Mouse (Mus musculus) kidney, embryonic 14.5 days (tissue): ENCODE data around the gene Raver2. TPM values are rescaled to one million over a fixed set of nuclear protein-coding genes. Genes with fewer than 3 reads are reported as not detected.

Experiments used
- ATAC-seq: fragments of 200-750 bp; cut with Nextera tagmentation; 2 replicates; pipeline ENCODE4 v1.8.0; 2017; ENCODE audit warnings: moderate number of reproducible peaks, mild to moderate bottlenecking, moderate TSS enrichment, moderate library complexity; ENCODE audit not compliant: low FRiP score, low TSS enrichment
- H3K27ac ChIP-seq: fragments of 300-500 bp; sonication (generic); 2 replicates; pipeline ENCODE4 v1.5.1; 2014; ENCODE audit warnings: low read depth, mild to moderate bottlenecking, low read length, moderate library complexity, mixed read lengths
- H3K27me3 ChIP-seq: fragments of 300-500 bp; sonication (generic); 2 replicates; pipeline ENCODE4 v1.6.1; 2014; ENCODE audit warnings: mild to moderate bottlenecking, low read length; ENCODE audit not compliant: control insufficient read depth, insufficient read depth
- H3K36me3 ChIP-seq: fragments of 300-500 bp; sonication (generic); 2 replicates; pipeline ENCODE4 v1.6.1; 2014; ENCODE audit warnings: low read length, mixed read lengths; ENCODE audit not compliant: control insufficient read depth, insufficient read depth
- H3K4me1 ChIP-seq: fragments of 300-500 bp; sonication (generic); 2 replicates; pipeline ENCODE4 v1.6.1; 2014; ENCODE audit warnings: low read length, mixed read lengths; ENCODE audit not compliant: control insufficient read depth, insufficient read depth
- H3K4me2 ChIP-seq: fragments of 300-500 bp; sonication (generic); replicated peaks from 2 replicates; pipeline ENCODE4 v1.6.1; 2014; ENCODE audit warnings: low read depth, mild to moderate bottlenecking, low read length
- H3K4me3 ChIP-seq: fragments of 300-500 bp; sonication (generic); 2 replicates; pipeline ENCODE4 v1.5.1; 2014; ENCODE audit warnings: mild to moderate bottlenecking, low read length
- H3K9ac ChIP-seq: fragments of 300-500 bp; sonication (generic); 2 replicates; pipeline ENCODE4 v1.6.1; 2014; ENCODE audit warnings: low read depth, mild to moderate bottlenecking, low read length, moderate library complexity
- H3K9me3 ChIP-seq: fragments of 300-500 bp; sonication (generic); 2 replicates; pipeline ENCODE4 v1.6.1; 2016; ENCODE audit warnings: low read length; ENCODE audit not compliant: control insufficient read depth
- WGBS: fragments of 180-500 bp; shearing (Covaris S2); extraction: QIAGEN DNeasy Blood & Tissue Kit; methylation state at CpG from one replicate; pipeline ENCODE4 v1.1.7; 2014; 5-methylcytosine and 5-hydroxymethylcytosine counted together
- polyA plus RNA-seq: library from polyadenylated mRNA; unstranded; fragments of >200 nt; fragmentation: Nextera tagmentation; extraction: Ambion mirVana; gene quantifications from 2 replicates; pipeline ENCODE4 v1.2.1, GENCODE M21; 2014

Gene Raver2
- polyA plus RNA-seq: 9.3 and 18.1 TPM in 2 replicates

DNA sequence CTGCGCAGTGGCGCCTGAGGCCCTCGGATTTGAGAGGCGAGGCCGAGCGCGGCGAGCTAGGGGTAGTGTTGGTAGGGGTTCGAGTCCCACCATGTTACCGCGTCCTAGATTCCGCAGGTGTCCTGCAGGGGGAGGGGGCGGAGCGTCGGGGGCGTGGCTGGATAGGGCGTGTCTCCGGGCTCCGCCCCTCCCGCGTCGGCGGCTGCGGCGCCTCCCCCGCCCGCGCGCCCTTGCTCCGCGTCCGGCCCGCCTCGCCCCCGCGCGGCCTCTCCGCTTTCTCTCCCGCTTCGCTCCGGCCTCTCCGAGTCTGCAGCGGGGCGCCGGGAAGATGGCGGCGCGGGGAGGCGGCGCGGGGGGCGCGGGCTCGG is at the start of gene Raver2:
Gene Raver2 (plus strand): TSS at position 198 of the 368 bp plus-strand sequence.
- H3K27me3 ChIP-seq: no peaks in the 10 kb centered on the region
- H3K4me3 ChIP-seq: peak within 1 kb of the TSS; percentile 84
- peak within 1 kb of the TSS; percentile 24; the same call in 1 of the 2 replicates for H3K27ac ChIP-seq
- no peaks in the 10 kb centered on the region for H3K36me3 ChIP-seq
- H3K9ac ChIP-seq: peak within 1 kb of the TSS; percentile 85
- WGBS: 2% methylated on average over 36 of the region's 54 CpGs
- H3K9me3 ChIP-seq: no peaks in the 10 kb centered on the region
- peak; percentile 89 for ATAC-seq
- H3K4me1 ChIP-seq: no peaks in the 10 kb centered on the region
- peak within 1 kb of the TSS; percentile 89 for H3K4me2 ChIP-seq

GRCm38 (mm10) chr4:101020596-101020995 is 48.2 kb upstream of the Raver2 start, which contains the start of gene Gm10577:
Gene Gm10577, minus strand, starts transcription at chr4:101020696.
- no peak within 1 kb of the TSS for H3K4me2 ChIP-seq
- H3K27ac ChIP-seq: no peak within 1 kb of the TSS
- H3K9me3 ChIP-seq: peaks cover 8% of the 10 kb centered on the region
- H3K4me1 ChIP-seq: no peaks in the 10 kb centered on the region
- no peaks in the 10 kb centered on the region for H3K27me3 ChIP-seq
- 78% methylated on average over 4 of the region's 4 CpGs for WGBS
- no peak for ATAC-seq
- no peak within 1 kb of the TSS for H3K4me3 ChIP-seq
- H3K9ac ChIP-seq: no peak within 1 kb of the TSS
- H3K36me3 ChIP-seq: no peaks in the 10 kb centered on the region

DNA sequence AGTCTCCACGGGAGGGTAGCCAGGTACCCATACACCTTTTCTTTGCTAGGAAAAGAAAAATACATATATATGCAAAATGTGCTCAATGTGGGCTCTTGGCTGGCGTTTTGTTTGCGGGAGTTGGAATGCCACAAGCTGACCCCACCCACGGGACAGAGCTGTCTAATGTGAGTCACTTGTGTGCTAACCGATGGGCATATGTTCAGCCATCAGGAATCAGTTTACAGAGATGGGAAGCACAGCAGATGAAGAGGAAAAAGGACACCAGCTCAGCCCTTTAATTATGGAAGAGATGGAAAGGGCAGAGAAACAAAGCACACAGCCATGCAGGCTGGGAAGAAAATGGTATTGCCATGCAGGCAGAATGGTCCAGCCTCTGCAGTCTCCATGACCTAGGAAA is 42.2 kb upstream of the Raver2 start:
- ATAC-seq: no peak
- Histone ChIP-seq H3K4me2 (no peak overlapping the region), H3K27me3 (no peaks in the 10 kb centered on the region), H3K27ac (no peak overlapping the region), H3K4me1 (no peaks in the 10 kb centered on the region), H3K9ac (no peak overlapping the region), H3K4me3 (no peak overlapping the region), H3K9me3 (peaks cover 8% of the 10 kb centered on the region), H3K36me3 (no peaks in the 10 kb centered on the region)
- WGBS: 74% methylated on average over 5 of the region's 5 CpGs

GRCm38 (mm10) chr4:101026995-101027394 is 41.8 kb upstream of the Raver2 start:
- ATAC-seq: no peak
- no peak overlapping the region for H3K27ac ChIP-seq
- H3K9me3 ChIP-seq: peaks cover 8% of the 10 kb centered on the region
- no peak overlapping the region for H3K4me2 ChIP-seq
- no peaks in the 10 kb centered on the region for H3K27me3 ChIP-seq
- H3K9ac ChIP-seq: no peak overlapping the region
- H3K4me1 ChIP-seq: no peaks in the 10 kb centered on the region
- no peaks in the 10 kb centered on the region for H3K36me3 ChIP-seq
- WGBS: 79% methylated on average over 2 of the region's 2 CpGs
- H3K4me3 ChIP-seq: no peak overlapping the region

DNA sequence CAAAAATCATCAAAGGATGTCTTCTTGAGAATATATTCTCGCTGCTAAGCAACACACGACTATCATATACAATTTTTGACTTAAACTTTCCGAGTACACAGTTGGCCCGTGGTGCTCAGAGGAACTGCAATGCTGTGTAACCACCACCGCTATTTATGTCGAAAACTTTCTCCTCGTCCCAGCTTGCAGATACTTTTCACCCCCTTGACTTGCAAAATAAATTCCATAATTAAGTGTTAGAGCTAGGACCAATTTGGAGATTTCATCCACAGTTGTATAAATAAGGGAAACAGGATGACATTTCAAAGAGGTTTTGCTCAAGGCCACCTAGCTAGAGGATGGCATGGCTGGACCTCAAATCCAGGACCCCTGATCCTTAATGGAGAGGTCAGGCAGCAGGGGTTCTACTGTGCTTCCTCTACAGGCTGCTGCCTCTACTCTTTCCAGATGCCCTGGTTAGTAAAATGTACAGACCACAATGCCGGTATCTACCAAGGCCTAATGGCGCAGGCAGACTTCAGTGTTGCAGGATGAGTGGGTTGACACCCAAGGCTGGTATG is 40.9 kb upstream of the Raver2 start:
- Histone ChIP-seq H3K27ac (no peak overlapping the region), H3K36me3 (no peaks in the 10 kb centered on the region), H3K4me3 (no peak overlapping the region), H3K9me3 (peaks cover 5% of the 10 kb centered on the region), H3K27me3 (no peaks in the 10 kb centered on the region), H3K4me1 (no peaks in the 10 kb centered on the region), H3K4me2 (no peak overlapping the region), H3K9ac (no peak overlapping the region)
- ATAC-seq: no peak
- 87% methylated on average over 9 of the region's 9 CpGs for WGBS

GRCm38 (mm10) chr4:101033047-101033446 is 35.7 kb upstream of the Raver2 start:
- Histone ChIP-seq H3K4me2 (no peak overlapping the region), H3K36me3 (no peaks in the 10 kb centered on the region), H3K4me1 (no peaks in the 10 kb centered on the region), H3K27me3 (no peaks in the 10 kb centered on the region), H3K4me3 (no peak overlapping the region), H3K9ac (no peak overlapping the region), H3K27ac (no peak overlapping the region), H3K9me3 (no peaks in the 10 kb centered on the region)
- 74% methylated on average over 3 of the region's 3 CpGs for WGBS
- ATAC-seq: no peak

- Histone ChIP-seq H3K36me3 (no peaks in the 10 kb centered on the region), H3K4me1 (no peaks in the 10 kb centered on the region), H3K27me3 (no peaks in the 10 kb centered on the region), H3K9ac (no peak overlapping the region), H3K4me2 (no peak overlapping the region), H3K27ac (no peak overlapping the region), H3K4me3 (no peak overlapping the region), H3K9me3 (no peaks in the 10 kb centered on the region)
- ATAC-seq: no peak
- WGBS: 78% methylated on average over 5 of the region's 5 CpGs
Measured at GRCm38 (mm10) chr4:101035131-101035530, 33.7 kb upstream of the Raver2 start.

GRCm38 (mm10) chr4:101037156-101037555 is 31.6 kb upstream of the Raver2 start:
- WGBS: 39% methylated on average over 7 of the region's 7 CpGs
- H3K4me1 ChIP-seq: no peaks in the 10 kb centered on the region
- ATAC-seq: no peak
- no peaks in the 10 kb centered on the region for H3K27me3 ChIP-seq
- H3K27ac ChIP-seq: no peak overlapping the region
- no peaks in the 10 kb centered on the region for H3K9me3 ChIP-seq
- H3K4me2 ChIP-seq: no peak overlapping the region
- no peak overlapping the region for H3K4me3 ChIP-seq
- H3K9ac ChIP-seq: no peak overlapping the region
- H3K36me3 ChIP-seq: no peaks in the 10 kb centered on the region

DNA sequence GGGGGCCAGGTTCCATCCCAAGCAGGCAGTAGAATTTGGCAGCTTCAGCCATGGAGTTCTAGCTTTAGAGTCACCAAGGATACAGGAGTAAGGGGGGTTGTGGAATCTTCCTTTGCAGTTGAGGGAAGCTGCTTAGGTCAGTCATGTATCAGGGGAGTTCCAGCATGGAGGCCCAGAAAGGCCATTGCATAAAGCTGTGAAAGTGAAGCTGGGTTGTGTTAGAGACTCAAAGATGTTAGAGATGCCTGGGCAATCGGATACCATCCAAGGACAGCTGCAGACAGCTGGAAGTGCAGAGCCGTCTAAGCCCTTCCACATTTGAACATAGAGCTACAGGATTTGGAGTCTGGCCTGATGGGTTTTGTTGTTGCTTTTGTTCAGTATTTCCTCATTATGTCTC is 25.1 kb upstream of the Raver2 start:
- H3K9ac ChIP-seq: no peak overlapping the region
- WGBS: 69% methylated on average over 2 of the region's 2 CpGs
- H3K4me2 ChIP-seq: no peak overlapping the region
- H3K27ac ChIP-seq: no peak overlapping the region
- no peak overlapping the region for H3K4me3 ChIP-seq
- H3K4me1 ChIP-seq: no peaks in the 10 kb centered on the region
- ATAC-seq: no peak
- H3K27me3 ChIP-seq: no peaks in the 10 kb centered on the region
- no peaks in the 10 kb centered on the region for H3K9me3 ChIP-seq
- H3K36me3 ChIP-seq: no peaks in the 10 kb centered on the region
